8 mouse cellular contexts compared by ENCODE assay signal in genomic region chr1:179231777-179232661, GRCm38 (mm10).
DNase-seq lines count a peak whose midpoint lies in the region; ATAC-seq lines count a peak whose summit lies in the region.

No protein-coding gene starts in this region.

- H3K4me2 ChIP-seq in intestine, embryonic 16.5 days (ENCODE audit: low read depth, low read length) = no peak overlapping the region
- no peak overlapping the region for H3K4me2 ChIP-seq in midbrain, embryonic 14.5 days (ENCODE audit: low read length)

- DNase-seq in 3T3-L1 (ENCODE audit: low read depth, low spot score) = peak; percentile 90
- peak; percentile 72 for DNase-seq in adrenal gland, adult 2 months
- peak; percentile 82 for DNase-seq in embryo, embryonic 11 days
- DNase-seq in gastrocnemius, postnatal 36 days = peak; percentile 28 to 45
- peak; percentile 71 to 77 for DNase-seq in left cerebral cortex, postnatal 25 days (ENCODE audit: low spot score in 2 of 2)
- peak; percentile 93 for DNase-seq in midbrain, embryonic 14.5 days
- DNase-seq in spleen, adult 18-20 months = peak; percentile 16 to 50

- H3K36me3 ChIP-seq in intestine, embryonic 16.5 days (ENCODE audit: control insufficient read depth, insufficient read depth, low read length) = no peaks in the 10 kb centered on the region
- no peaks in the 10 kb centered on the region for H3K36me3 ChIP-seq in midbrain, embryonic 14.5 days (ENCODE audit: control insufficient read depth, insufficient read depth, low read length)

- intact Hi-C loops in gastrocnemius, postnatal 36 days (cut with DNase I) = loop anchor here (5.0 kb wide), 2 partner anchors 245 to 705 kb away; partner anchors contain the start of gene Kif26b
- intact Hi-C loops in left cerebral cortex, postnatal 25 days (cut with DNase I) = loop anchor here (2.0 to 5.0 kb wide), 3 partner anchors 75 to 703 kb away; partner anchors contain the start of gene Kif26b

- no peaks in the 10 kb centered on the region for H3K4me1 ChIP-seq in intestine, embryonic 16.5 days (ENCODE audit: control insufficient read depth, insufficient read depth, low read length)
- H3K4me1 ChIP-seq in midbrain, embryonic 14.5 days (ENCODE audit: control insufficient read depth, insufficient read depth, low read length) = 0 out of 2 replicates have a peak, but pooled peaks cover 6% of the 10 kb centered on the region

- no peak overlapping the region for H3K27ac ChIP-seq in intestine, embryonic 16.5 days (ENCODE audit: low read length)
- peak overlapping the region; percentile 75 for H3K27ac ChIP-seq in midbrain, embryonic 14.5 days (replicated peaks; ENCODE audit: low read depth, low read length)

- ATAC-seq in intestine, embryonic 16.5 days = peak; percentile 34
- peak; percentile 63 for ATAC-seq in midbrain, embryonic 14.5 days (ENCODE audit: low FRiP score, low TSS enrichment)

- H3K4me3 ChIP-seq in intestine, embryonic 16.5 days (ENCODE audit: low read length) = no peak overlapping the region
- H3K4me3 ChIP-seq in midbrain, embryonic 14.5 days (replicated peaks; ENCODE audit: low read depth, low read length) = no peak overlapping the region

- no peak overlapping the region for H3K9ac ChIP-seq in intestine, embryonic 16.5 days (ENCODE audit: low read depth, low read length)
- H3K9ac ChIP-seq in midbrain, embryonic 14.5 days (replicated peaks; ENCODE audit: low read length) = 0 out of 2 replicates have a peak overlapping the region, but pooled peaks have one; percentile 23

- no peaks in the 10 kb centered on the region for H3K9me3 ChIP-seq in intestine, embryonic 16.5 days (ENCODE audit: control insufficient read depth, low read length)
- no peaks in the 10 kb centered on the region for H3K9me3 ChIP-seq in midbrain, embryonic 14.5 days (ENCODE audit: control insufficient read depth, low read length)

- 37% methylated on average over 13 of the region's 13 CpGs for WGBS in intestine, embryonic 16.5 days
- WGBS in midbrain, embryonic 14.5 days = 24% methylated on average over 13 of the region's 13 CpGs

- no peaks in the 10 kb centered on the region for H3K27me3 ChIP-seq in intestine, embryonic 16.5 days (replicated peaks; ENCODE audit: control insufficient read depth, insufficient read depth, low read length)
- H3K27me3 ChIP-seq in midbrain, embryonic 14.5 days (ENCODE audit: control insufficient read depth, insufficient read depth, low read length) = no peaks in the 10 kb centered on the region

Comparison
In these comparisons a context has a peak if more than half of its experiments do, and no peak if none do; other contexts are left out.
1. DNase-seq: peak in every context shown above with its lines; median percentile 93 in midbrain, embryonic 14.5 days; 90 in 3T3-L1; 82 in embryo, embryonic 11 days; 74 in left cerebral cortex, postnatal 25 days; 72 in adrenal gland, adult 2 months; 36 in gastrocnemius, postnatal 36 days; 33 in spleen, adult 18-20 months.